Mouse (Mus musculus): Measurements from ENCODE around the gene Smad3.

The Smad3 gene

DNA sequence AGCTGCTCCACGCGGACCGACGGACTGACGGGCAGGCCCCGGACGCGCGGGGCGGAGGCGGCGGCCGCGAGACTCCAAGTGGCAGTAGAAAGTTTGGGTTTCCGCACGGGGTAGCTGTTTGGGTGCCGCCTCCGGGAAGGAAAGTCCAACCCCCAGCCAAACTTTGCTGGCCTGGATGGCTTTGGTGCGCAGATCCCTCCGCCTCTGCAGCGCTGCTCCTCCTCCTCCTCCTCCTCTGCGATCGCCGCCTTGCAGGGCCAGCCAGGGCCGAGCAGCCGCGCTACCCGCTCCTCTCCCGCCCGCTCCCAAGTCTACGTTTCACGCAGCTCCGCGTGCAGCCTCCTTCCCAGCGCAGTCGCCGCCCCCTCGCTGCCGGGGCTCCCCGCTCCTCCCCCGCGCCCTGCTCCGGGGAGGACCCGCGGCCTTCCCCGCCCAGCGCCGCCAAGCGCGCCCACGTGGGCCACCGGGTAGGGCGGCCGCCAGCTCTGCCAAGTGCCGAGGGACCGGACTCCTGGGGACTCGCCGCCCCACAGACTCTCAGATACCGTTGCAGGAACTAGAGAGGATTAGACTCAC is at the start of gene Smad3:
Gene Smad3, minus strand, starts transcription at position 130 of the 576 bp plus-strand sequence.
- Histone ChIP-seq H3K27me3 (ENCODE audit: control insufficient read depth, insufficient read depth, low read length, poor library complexity, severe bottlenecking) (no peaks in the 10 kb centered on the region), H3K36me3 (ENCODE audit: control insufficient read depth, insufficient read depth, low read length, poor library complexity, severe bottlenecking) (no peaks in the 10 kb centered on the region)
- DNase-seq (ENCODE audit: low read depth, low spot score): peak; percentile 80

DNA sequence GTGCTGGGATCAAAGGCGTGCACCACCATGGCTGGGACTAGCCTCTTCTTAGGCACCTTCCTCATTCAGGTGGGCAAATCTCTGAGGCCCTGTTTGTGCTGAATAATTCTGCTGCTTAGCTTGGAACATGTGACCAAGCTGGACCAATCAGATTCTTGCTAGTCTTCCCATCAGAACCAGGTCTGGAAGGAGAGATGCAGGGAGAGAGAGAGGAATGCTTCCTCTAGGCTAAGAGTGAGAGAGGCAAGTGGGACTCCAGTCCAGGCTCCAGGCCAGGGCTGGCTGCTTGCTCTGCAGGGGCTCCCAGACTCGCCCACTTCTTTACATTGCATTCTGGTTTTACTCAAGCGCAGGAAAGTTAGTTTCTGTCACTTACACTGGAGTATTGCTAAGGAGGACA is 47.1 kb upstream of the Smad3 start:
- Histone ChIP-seq H3K27me3 (ENCODE audit: control insufficient read depth, insufficient read depth, low read length, poor library complexity, severe bottlenecking) (no peaks in the 10 kb centered on the region), H3K36me3 (ENCODE audit: control insufficient read depth, insufficient read depth, low read length, poor library complexity, severe bottlenecking) (no peaks in the 10 kb centered on the region)
- no peak for DNase-seq (ENCODE audit: low read depth, low spot score)

DNA sequence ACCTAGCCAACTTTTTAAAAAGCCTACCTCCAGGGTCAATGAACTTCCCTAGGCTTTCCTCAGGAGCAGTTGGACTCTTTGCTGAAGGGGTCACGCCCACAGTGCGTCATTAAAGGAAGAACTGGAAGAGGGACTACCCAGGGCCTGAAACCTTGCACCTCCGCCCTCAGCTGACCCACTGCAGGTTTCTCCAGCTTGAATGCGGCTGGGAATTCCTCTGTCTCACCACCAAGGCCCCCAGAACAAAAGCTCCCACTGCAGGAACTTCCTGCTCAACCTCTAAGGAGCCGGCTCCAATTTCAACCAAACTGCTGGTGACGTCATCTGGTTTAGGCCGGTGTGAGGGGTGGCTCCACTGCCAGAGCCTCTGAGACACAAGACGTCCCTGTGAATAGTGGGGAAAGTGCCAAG is 45.4 kb upstream of the Smad3 start:
- no peaks in the 10 kb centered on the region for H3K36me3 ChIP-seq (ENCODE audit: control insufficient read depth, insufficient read depth, low read length, poor library complexity, severe bottlenecking)
- no peak for DNase-seq (ENCODE audit: low read depth, low spot score)
- H3K27me3 ChIP-seq (ENCODE audit: control insufficient read depth, insufficient read depth, low read length, poor library complexity, severe bottlenecking): no peaks in the 10 kb centered on the region

DNA sequence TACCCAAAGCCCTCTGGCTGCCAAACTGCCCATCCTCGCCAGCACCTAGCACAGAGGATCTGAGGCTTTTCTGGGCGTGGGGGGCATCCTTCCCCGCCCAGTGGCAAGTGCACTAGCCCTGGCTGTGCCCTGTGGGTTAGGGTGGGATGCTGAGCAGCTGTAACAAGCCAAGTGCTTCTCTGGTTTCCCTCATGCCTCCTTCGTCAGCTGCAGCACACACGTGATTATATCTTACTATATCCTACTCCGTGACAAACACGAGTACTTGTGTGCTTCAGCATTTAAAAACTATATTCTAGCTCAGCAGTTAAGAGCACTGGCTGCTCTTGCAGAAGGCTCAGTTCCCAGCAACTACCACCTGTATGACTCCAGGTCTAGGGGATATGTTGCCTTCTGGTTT is 44.7 kb upstream of the Smad3 start:
- no peaks in the 10 kb centered on the region for H3K27me3 ChIP-seq (ENCODE audit: control insufficient read depth, insufficient read depth, low read length, poor library complexity, severe bottlenecking)
- no peak for DNase-seq (ENCODE audit: low read depth, low spot score)
- no peaks in the 10 kb centered on the region for H3K36me3 ChIP-seq (ENCODE audit: control insufficient read depth, insufficient read depth, low read length, poor library complexity, severe bottlenecking)

DNA sequence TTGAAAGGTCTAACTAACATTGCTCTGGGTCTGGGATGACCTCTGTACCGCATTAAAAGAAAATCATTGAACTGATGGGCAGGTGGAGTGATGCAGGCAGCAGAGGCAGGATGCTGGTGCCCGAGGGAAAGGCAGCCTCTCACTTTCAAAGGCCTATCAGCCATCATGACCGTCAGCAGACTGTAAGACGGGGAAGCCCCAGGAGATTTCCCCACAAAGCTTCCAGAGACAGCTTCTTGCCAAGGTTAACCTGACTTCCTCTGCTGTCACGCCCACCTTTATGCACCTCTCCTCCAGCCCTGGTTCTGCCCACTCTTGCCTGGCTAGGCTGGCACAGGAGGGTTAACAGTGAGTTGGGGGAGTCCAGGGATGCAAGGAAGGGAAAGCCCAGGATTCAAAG is 44.3 kb upstream of the Smad3 start:
- Histone ChIP-seq H3K27me3 (ENCODE audit: control insufficient read depth, insufficient read depth, low read length, poor library complexity, severe bottlenecking) (no peaks in the 10 kb centered on the region), H3K36me3 (ENCODE audit: control insufficient read depth, insufficient read depth, low read length, poor library complexity, severe bottlenecking) (no peaks in the 10 kb centered on the region)
- DNase-seq (ENCODE audit: low read depth, low spot score): no peak

DNA sequence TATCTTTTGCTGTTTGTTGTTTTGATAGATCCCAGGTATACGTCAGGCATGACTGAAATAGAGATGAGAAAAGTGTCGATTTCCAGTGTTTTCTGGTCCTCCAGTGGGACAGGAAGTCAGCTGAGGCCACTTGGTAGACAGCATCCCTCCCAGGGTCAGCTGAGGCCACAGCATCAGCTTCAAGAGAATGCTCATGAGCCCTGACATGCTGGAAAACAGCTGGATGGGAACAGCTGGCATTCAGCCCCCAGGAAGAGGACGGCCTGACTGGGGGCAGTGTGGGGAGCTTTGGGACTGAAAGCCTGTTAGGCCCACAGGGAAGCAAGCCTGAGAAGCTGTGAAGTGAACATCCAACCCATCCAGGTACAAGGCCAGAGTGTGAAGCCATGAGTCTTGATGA is 38.6 kb upstream of the Smad3 start:
- no peak for DNase-seq (ENCODE audit: low read depth, low spot score)
- H3K36me3 ChIP-seq (ENCODE audit: control insufficient read depth, insufficient read depth, low read length, poor library complexity, severe bottlenecking): no peaks in the 10 kb centered on the region
- H3K27me3 ChIP-seq (ENCODE audit: control insufficient read depth, insufficient read depth, low read length, poor library complexity, severe bottlenecking): no peaks in the 10 kb centered on the region

DNA sequence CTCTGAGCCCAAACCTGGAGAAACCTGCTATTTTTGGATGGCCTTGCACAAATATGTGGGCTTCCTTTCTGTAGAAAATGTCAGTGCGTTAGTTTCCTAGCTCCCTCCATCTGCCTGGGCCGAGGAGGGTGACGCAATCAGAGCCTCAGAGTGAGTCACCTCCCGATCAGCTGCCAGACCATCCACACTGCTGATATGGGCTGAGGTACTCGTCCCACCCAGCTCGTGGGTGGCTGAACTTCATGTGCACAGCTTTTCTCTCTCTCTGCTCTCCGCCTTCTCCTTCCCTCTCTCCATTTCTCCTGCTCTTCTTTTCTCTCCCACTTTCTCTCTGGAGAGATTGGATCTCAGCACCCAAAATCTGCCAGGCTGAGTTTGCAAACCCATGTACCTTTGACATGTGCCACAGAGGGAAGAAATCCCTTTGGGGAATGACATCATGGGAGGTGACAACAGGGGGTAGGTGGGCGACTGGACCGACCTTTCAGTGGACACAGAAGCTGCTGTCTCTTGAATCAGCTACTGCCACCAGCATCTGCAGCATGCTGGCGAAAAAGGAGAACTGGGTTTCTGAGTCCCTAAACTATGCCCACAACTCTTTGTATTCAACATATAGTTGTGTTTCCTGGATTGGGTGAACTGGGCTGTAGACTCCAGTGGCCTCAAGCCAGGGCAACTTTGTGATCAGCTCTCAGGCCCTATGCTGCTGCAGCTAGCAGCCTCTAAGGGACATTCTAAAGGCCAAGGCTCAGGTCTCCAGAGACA is 36.1 kb upstream of the Smad3 start:
- Histone ChIP-seq H3K27me3 (ENCODE audit: control insufficient read depth, insufficient read depth, low read length, poor library complexity, severe bottlenecking) (no peaks in the 10 kb centered on the region), H3K36me3 (ENCODE audit: control insufficient read depth, insufficient read depth, low read length, poor library complexity, severe bottlenecking) (no peaks in the 10 kb centered on the region)
- DNase-seq (ENCODE audit: low read depth, low spot score): no peak

DNA sequence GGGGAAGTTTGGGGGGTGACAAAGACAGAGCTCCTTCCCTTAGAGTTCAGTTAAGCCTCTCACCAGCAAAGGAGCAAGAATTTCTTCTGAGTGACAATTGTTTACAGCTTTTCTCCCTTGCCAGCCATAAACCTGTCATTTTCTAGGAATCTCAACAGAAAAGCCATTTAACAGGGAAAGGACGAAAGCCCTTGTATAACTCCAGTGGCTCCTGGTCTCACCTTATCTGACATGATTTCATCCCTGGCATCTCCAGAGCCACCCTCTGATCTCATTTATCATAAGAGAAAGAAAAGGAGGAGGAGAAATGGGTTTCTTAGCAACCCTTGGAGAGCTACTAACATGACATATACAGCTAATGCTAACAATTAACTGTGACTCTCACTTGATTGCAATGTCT is 33.9 kb upstream of the Smad3 start:
- DNase-seq (ENCODE audit: low read depth, low spot score): no peak
- Histone ChIP-seq H3K36me3 (ENCODE audit: control insufficient read depth, insufficient read depth, low read length, poor library complexity, severe bottlenecking) (no peaks in the 10 kb centered on the region), H3K27me3 (ENCODE audit: control insufficient read depth, insufficient read depth, low read length, poor library complexity, severe bottlenecking) (no peaks in the 10 kb centered on the region)

DNA sequence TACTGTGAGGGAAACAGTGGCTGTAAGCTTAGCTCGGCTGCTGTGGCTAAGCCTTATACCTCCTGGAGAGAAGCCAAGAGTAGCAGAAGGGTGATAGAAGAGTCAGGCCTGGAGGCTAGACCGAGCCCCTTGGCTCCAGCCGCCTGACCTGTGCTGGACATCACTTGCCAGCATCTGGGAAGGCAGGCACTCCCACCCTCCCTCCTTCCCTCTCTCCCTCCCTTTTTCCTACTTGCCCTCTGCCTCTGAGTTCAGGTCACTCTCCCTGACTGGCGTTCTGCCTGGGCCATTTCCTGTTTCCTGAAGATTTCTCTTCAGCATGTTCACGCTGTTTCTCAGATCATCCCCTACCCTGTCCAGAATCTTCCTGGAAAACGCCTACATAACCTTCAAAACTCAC is 33.5 kb upstream of the Smad3 start:
- Histone ChIP-seq H3K36me3 (ENCODE audit: control insufficient read depth, insufficient read depth, low read length, poor library complexity, severe bottlenecking) (no peaks in the 10 kb centered on the region), H3K27me3 (ENCODE audit: control insufficient read depth, insufficient read depth, low read length, poor library complexity, severe bottlenecking) (no peaks in the 10 kb centered on the region)
- no peak for DNase-seq (ENCODE audit: low read depth, low spot score)

DNA sequence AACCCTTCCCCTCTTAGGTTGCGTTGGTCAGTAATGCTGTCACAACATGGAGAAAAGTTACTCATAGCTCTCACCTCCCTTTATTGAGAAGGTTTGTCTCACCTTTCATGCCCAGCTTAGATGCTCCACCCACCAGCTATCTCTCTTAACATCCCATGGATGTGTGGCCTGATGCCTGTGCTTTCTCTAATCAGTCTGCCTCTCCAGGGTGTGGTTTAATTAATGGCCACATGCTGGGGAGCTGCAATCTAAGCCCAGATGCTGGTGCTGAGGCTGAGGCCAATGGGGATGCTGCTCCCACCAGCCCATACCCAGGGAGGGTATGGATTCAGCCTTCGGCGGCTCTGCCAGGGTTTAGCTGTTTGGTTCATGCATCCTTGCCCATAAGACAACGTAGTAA is 32.4 kb upstream of the Smad3 start:
- no peaks in the 10 kb centered on the region for H3K36me3 ChIP-seq (ENCODE audit: control insufficient read depth, insufficient read depth, low read length, poor library complexity, severe bottlenecking)
- no peak for DNase-seq (ENCODE audit: low read depth, low spot score)
- no peaks in the 10 kb centered on the region for H3K27me3 ChIP-seq (ENCODE audit: control insufficient read depth, insufficient read depth, low read length, poor library complexity, severe bottlenecking)

DNA sequence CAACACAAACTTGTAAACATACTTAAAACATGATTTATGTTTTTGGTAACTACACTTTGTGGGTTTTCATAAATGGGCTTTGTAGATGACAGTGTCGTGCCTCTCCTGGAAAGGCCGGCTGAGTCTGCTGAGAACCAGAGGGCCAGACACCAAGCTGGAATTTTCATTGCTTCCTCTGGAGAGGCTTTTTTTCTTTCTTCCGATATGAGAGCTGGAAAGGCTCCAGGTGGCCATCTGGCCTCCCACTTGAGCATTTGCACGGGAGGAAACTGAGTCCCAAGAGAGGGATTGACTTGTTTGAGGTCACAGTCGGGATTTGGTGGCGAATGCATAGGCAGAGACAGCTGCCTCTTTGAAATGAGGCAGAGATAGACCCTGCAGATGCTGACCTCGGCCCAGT is 31.6 kb upstream of the Smad3 start:
- H3K36me3 ChIP-seq (ENCODE audit: control insufficient read depth, insufficient read depth, low read length, poor library complexity, severe bottlenecking): no peaks in the 10 kb centered on the region
- no peaks in the 10 kb centered on the region for H3K27me3 ChIP-seq (ENCODE audit: control insufficient read depth, insufficient read depth, low read length, poor library complexity, severe bottlenecking)
- no peak for DNase-seq (ENCODE audit: low read depth, low spot score)

DNA sequence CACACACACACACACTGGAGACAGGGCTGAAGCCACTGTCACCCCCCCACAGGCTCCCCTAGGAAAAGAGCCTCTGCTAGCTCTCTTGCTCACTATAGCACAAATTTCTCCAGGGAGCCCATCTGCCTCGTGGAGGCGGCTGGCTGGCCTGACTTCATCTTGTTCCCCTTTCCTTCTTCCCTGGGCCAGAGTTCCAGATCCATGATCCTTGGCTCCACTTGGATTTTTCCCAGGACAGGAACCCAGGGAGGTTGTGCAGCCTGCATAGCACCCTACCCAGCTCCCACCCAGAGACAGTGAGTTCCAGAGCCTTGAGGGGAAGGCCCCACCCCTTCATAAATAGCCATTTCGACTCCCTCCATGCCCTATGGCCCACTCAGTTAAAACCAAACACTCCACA is 29.8 kb upstream of the Smad3 start:
- DNase-seq (ENCODE audit: low read depth, low spot score): no peak
- Histone ChIP-seq H3K27me3 (ENCODE audit: control insufficient read depth, insufficient read depth, low read length, poor library complexity, severe bottlenecking) (no peaks in the 10 kb centered on the region), H3K36me3 (ENCODE audit: control insufficient read depth, insufficient read depth, low read length, poor library complexity, severe bottlenecking) (no peaks in the 10 kb centered on the region)

DNA sequence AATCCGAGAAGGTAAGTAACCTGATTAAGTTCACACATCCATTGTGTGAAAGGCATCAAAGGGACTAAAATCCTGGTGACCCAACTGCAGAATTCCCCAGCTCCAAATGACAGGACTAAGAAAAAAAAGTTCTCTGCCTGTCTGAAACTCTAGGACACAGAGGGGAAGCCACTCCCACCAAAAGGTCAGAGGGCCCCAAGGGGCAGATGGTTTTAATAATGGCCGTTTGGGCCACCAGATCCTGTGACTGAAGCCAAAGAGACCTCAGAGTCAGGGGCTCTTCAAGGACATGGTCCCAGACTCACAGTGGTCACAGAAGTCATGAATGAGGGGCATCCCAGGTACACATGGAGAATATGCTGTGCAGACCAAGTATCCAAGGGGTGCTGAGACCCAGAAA is 29.3 kb upstream of the Smad3 start:
- DNase-seq (ENCODE audit: low read depth, low spot score): no peak
- Histone ChIP-seq H3K36me3 (ENCODE audit: control insufficient read depth, insufficient read depth, low read length, poor library complexity, severe bottlenecking) (no peaks in the 10 kb centered on the region), H3K27me3 (ENCODE audit: control insufficient read depth, insufficient read depth, low read length, poor library complexity, severe bottlenecking) (no peaks in the 10 kb centered on the region)

DNA sequence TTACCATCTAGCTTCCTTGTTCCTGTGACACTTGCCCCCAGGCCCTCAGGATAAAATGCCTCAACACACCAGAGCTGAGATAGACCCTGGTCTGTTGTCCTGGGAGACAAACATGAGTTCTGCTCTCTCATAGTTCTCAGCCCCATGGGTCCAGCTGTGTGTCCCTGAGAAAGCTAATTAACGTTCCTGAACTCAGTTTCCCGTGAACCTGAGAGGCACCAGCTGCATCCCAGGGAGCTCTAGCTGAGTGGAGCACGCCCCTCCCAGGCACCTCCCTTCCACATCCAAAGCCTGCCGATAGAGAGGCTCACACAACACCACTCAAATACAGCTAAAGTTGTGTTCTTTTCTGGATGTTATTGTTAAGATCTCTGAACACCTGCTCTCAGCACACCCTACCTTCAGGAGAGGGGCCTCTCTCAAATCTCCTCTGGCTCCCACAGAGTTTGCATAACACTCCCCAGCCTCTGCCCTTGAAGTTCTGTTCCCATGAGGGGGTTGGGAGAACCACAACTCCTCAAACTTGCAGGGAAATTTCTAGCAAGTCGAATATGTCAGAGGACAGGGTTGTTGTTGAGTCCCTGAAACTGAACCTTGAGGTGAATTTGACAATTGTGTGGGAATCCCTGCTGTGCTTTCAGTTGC is 28.4 kb upstream of the Smad3 start:
- Histone ChIP-seq H3K27me3 (ENCODE audit: control insufficient read depth, insufficient read depth, low read length, poor library complexity, severe bottlenecking) (no peaks in the 10 kb centered on the region), H3K36me3 (ENCODE audit: control insufficient read depth, insufficient read depth, low read length, poor library complexity, severe bottlenecking) (no peaks in the 10 kb centered on the region)
- DNase-seq (ENCODE audit: low read depth, low spot score): no peak

DNA sequence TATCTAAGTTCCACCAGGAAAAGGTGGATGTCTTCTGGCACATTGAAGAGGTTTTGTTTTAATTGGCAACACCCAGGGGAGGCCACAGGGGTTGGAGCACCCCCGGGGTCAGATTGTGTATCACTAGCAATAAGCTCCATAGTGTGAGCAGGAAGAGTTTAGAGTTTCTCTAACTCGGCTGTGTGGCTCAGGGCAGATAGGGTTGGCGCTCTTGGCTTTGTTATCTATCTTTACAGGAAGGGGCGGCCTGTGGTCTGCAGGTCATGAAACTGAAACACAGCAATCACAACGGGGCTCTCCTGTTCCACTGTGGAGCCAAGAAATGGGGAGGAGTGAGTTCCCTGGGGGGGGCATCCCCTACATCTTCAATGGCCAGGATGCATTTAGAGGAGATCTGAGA is 27.7 kb upstream of the Smad3 start:
- H3K27me3 ChIP-seq (ENCODE audit: control insufficient read depth, insufficient read depth, low read length, poor library complexity, severe bottlenecking): no peaks in the 10 kb centered on the region
- peak; percentile 29 for DNase-seq (ENCODE audit: low read depth, low spot score)
- H3K36me3 ChIP-seq (ENCODE audit: control insufficient read depth, insufficient read depth, low read length, poor library complexity, severe bottlenecking): no peaks in the 10 kb centered on the region
